Mouse (Mus musculus): Measurements from ENCODE around the gene Prr30. TPM values are rescaled to one million over a fixed set of nuclear protein-coding genes. Genes with fewer than 3 reads are reported as not detected.
"Not testable (repeated sequence)": the region's sequence is repeated elsewhere in the genome, so short reads cannot be mapped to it uniquely, and the experiment has no call there.

The Prr30 gene
- polyA plus RNA-seq (2016; fragmentation: Nextera tagmentation; extraction: Ambion mirVana): not detected in 2 replicates

- no peaks in the 10 kb centered on the region for H3K9me3 ChIP-seq (replicated peaks)
- H3K4me1 ChIP-seq: no peaks in the 10 kb centered on the region
- no peak within 1 kb of the TSS for H3K9ac ChIP-seq
- H3K4me3 ChIP-seq: no peak within 1 kb of the TSS
- ATAC-seq (ENCODE audit: low FRiP score): no peak
- 76% methylated on average over 4 of the region's 4 CpGs for WGBS
- no peak within 1 kb of the TSS for H3K4me2 ChIP-seq (replicated peaks)
- no peaks in the 10 kb centered on the region for H3K36me3 ChIP-seq
- H3K27ac ChIP-seq: no peak within 1 kb of the TSS
- no peaks in the 10 kb centered on the region for H3K27me3 ChIP-seq
Measured at GRCm38 (mm10) chr14:101200230-101200629, at the start of gene Prr30. Gene Prr30, minus strand, starts transcription at chr14:101200330.

GRCm38 (mm10) chr14:101246793-101247192 lies 46.7 kb upstream of the Prr30 start:
- 73% methylated on average over 3 of the region's 3 CpGs for WGBS
- H3K36me3 ChIP-seq: no peaks in the 10 kb centered on the region
- H3K4me3 ChIP-seq: no peak overlapping the region
- no peaks in the 10 kb centered on the region for H3K4me1 ChIP-seq
- H3K27me3 ChIP-seq: no peaks in the 10 kb centered on the region
- no peak overlapping the region for H3K4me2 ChIP-seq (replicated peaks)
- H3K9me3 ChIP-seq (replicated peaks): 0 out of 2 replicates have a peak, but pooled peaks cover 2% of the 10 kb centered on the region
- no peak for ATAC-seq (ENCODE audit: low FRiP score)
- H3K27ac ChIP-seq: no peak overlapping the region
- H3K9ac ChIP-seq: no peak overlapping the region

GRCm38 (mm10) chr14:101245706-101246105 lies 45.6 kb upstream of the Prr30 start:
- WGBS: 50% methylated on average over 7 of the region's 7 CpGs
- Histone ChIP-seq H3K9me3 (replicated peaks) (0 out of 2 replicates have a peak, but pooled peaks cover 2% of the 10 kb centered on the region), H3K27ac (no peak overlapping the region), H3K4me2 (replicated peaks) (no peak overlapping the region), H3K4me3 (no peak overlapping the region), H3K36me3 (no peaks in the 10 kb centered on the region), H3K4me1 (no peaks in the 10 kb centered on the region), H3K9ac (no peak overlapping the region), H3K27me3 (no peaks in the 10 kb centered on the region)
- ATAC-seq (ENCODE audit: low FRiP score): no peak

GRCm38 (mm10) chr14:101244441-101244840 lies 44.3 kb upstream of the Prr30 start:
- ATAC-seq (ENCODE audit: low FRiP score); H3K4me2 ChIP-seq (replicated peaks); H3K36me3 ChIP-seq; H3K9me3 ChIP-seq (replicated peaks); H3K4me3 ChIP-seq; H3K27ac ChIP-seq; H3K27me3 ChIP-seq; H3K4me1 ChIP-seq; H3K9ac ChIP-seq: not testable (repeated sequence)
- 83% methylated on average over 3 of the region's 3 CpGs for WGBS

GRCm38 (mm10) chr14:101237965-101238364 lies 37.8 kb upstream of the Prr30 start:
- Histone ChIP-seq H3K4me2 (replicated peaks) (no peak overlapping the region), H3K4me1 (no peaks in the 10 kb centered on the region), H3K9ac (no peak overlapping the region), H3K27ac (no peak overlapping the region), H3K27me3 (no peaks in the 10 kb centered on the region), H3K36me3 (no peaks in the 10 kb centered on the region), H3K9me3 (replicated peaks) (no peaks in the 10 kb centered on the region), H3K4me3 (no peak overlapping the region)
- 91% methylated on average over 1 of the region's 1 CpGs for WGBS
- ATAC-seq (ENCODE audit: low FRiP score): no peak

- Histone ChIP-seq H3K9me3 (replicated peaks) (no peaks in the 10 kb centered on the region), H3K4me3 (no peak overlapping the region), H3K4me2 (replicated peaks) (no peak overlapping the region), H3K27me3 (no peaks in the 10 kb centered on the region), H3K9ac (no peak overlapping the region), H3K4me1 (no peaks in the 10 kb centered on the region), H3K27ac (no peak overlapping the region), H3K36me3 (no peaks in the 10 kb centered on the region)
- no peak; the same call in 1 of the 2 replicates for ATAC-seq (ENCODE audit: low FRiP score)
- 49% methylated on average over 4 of the region's 4 CpGs for WGBS
Measured at GRCm38 (mm10) chr14:101229068-101229467, 28.9 kb upstream of the Prr30 start.

- Histone ChIP-seq H3K4me3 (no peak overlapping the region), H3K4me1 (no peaks in the 10 kb centered on the region), H3K4me2 (replicated peaks) (no peak overlapping the region), H3K27me3 (no peaks in the 10 kb centered on the region), H3K9ac (no peak overlapping the region), H3K36me3 (no peaks in the 10 kb centered on the region), H3K9me3 (replicated peaks) (no peaks in the 10 kb centered on the region), H3K27ac (no peak overlapping the region)
- no peak for ATAC-seq (ENCODE audit: low FRiP score)
- WGBS: 79% methylated on average over 8 of the region's 8 CpGs
Measured at GRCm38 (mm10) chr14:101222319-101222718, 22.2 kb upstream of the Prr30 start.

- 90% methylated on average over 4 of the region's 4 CpGs for WGBS
- no peaks in the 10 kb centered on the region for H3K9me3 ChIP-seq (replicated peaks)
- H3K36me3 ChIP-seq: no peaks in the 10 kb centered on the region
- no peak overlapping the region for H3K9ac ChIP-seq
- H3K4me1 ChIP-seq: no peaks in the 10 kb centered on the region
- no peak for ATAC-seq (ENCODE audit: low FRiP score)
- no peak overlapping the region for H3K27ac ChIP-seq
- H3K27me3 ChIP-seq: no peaks in the 10 kb centered on the region
- no peak overlapping the region for H3K4me3 ChIP-seq
- H3K4me2 ChIP-seq (replicated peaks): no peak overlapping the region
Measured at GRCm38 (mm10) chr14:101172258-101172657, 27.9 kb downstream of the Prr30 start.
